Mouse (Mus musculus) gastrocnemius, adult 2 months (tissue): Measurements from ENCODE around the gene Brd4. TPM values are rescaled to one million over a fixed set of nuclear protein-coding genes. Genes with fewer than 3 reads are reported as not detected.

Experiments used
- DNase-seq: peaks from one replicate; pipeline ENCODE4 v3.0.0; 2022
- H3K27ac ChIP-seq: fragments of 200-600 bp; 2 replicates; pipeline ENCODE4 v1.8.1; 2022; ENCODE audit warnings: mild to moderate bottlenecking
- H3K4me3 ChIP-seq: fragments of 200-600 bp; 2 replicates; pipeline ENCODE4 v1.8.1; 2022; ENCODE audit warnings: mild to moderate bottlenecking, moderate library complexity
- CTCF ChIP-seq: fragments of 200-600 bp; IDR thresholded peaks from 2 replicates; pipeline ENCODE4 v1.8.1; 2022; ENCODE audit warnings: antibody characterized with exemption, mild to moderate bottlenecking, moderate library complexity
- intact Hi-C: fragments of 180-260 bp; cut with DNase I; formaldehyde crosslinking; loops from one replicate; pipeline ENCODE4 v1.15.1; 2025
- total RNA-seq, 2 experiments: library from RNA; stranded (reverse); gene quantifications; 2 replicates each; pipeline ENCODE4 v1.2.3; 2021

Gene Brd4
- total RNA-seq, 2 experiments from 2014 or later = 45.8 to 47.4 TPM

GRCm38 (mm10) chr17:32312801-32313200, 28.3 kb upstream of the Brd4 start:
- no peak for DNase-seq
- intact Hi-C loops = no loop called here
- Histone ChIP-seq H3K4me3 (no peak overlapping the region), H3K27ac (no peak overlapping the region)
- TF ChIP-seq CTCF = no peak

GRCm38 (mm10) chr17:32307963-32308362, 23.4 kb upstream of the Brd4 start:
- Histone ChIP-seq H3K4me3 (no peak overlapping the region), H3K27ac (no peak overlapping the region)
- TF ChIP-seq CTCF = no peak
- intact Hi-C loops = no loop called here
- no peak for DNase-seq

GRCm38 (mm10) chr17:32298125-32298524, 13.6 kb upstream of the Brd4 start:
- TF ChIP-seq CTCF = no peak
- DNase-seq = no peak
- intact Hi-C loops = no loop called here
- Histone ChIP-seq H3K4me3 (no peak overlapping the region), H3K27ac (no peak overlapping the region)

- DNase-seq = no peak
- intact Hi-C loops = no loop called here
- TF ChIP-seq CTCF = no peak
- Histone ChIP-seq H3K27ac (no peak overlapping the region), H3K4me3 (no peak overlapping the region)
Observed at GRCm38 (mm10) chr17:32295901-32296300, 11.4 kb upstream of the Brd4 start.

- H3K4me3 ChIP-seq = no peak overlapping the region
- H3K27ac ChIP-seq = no peak overlapping the region
- no peak for TF ChIP-seq CTCF
- no peak for DNase-seq
- intact Hi-C loops = no loop called here
Observed at GRCm38 (mm10) chr17:32295160-32295559, 10.6 kb upstream of the Brd4 start.

- DNase-seq = no peak
- H3K27ac ChIP-seq = peak overlapping the region; percentile 97
- H3K4me3 ChIP-seq = peak overlapping the region; percentile 80
- TF ChIP-seq CTCF = no peak
- intact Hi-C loops = no loop called here
Observed at GRCm38 (mm10) chr17:32285138-32285670, 682 bp upstream of the Brd4 start.

GRCm38 (mm10) chr17:32283771-32284221, 726 bp downstream of the Brd4 start:
- DNase-seq = peak; percentile 72
- H3K4me3 ChIP-seq = peak overlapping the region; percentile 80
- TF ChIP-seq CTCF = no peak
- peak overlapping the region; percentile 97 for H3K27ac ChIP-seq
- intact Hi-C loops = loop anchor here (5.0 kb wide), 2 partner anchors 36 to 39 kb away; partner anchors contain the start of gene Akap8

- TF ChIP-seq CTCF = no peak
- peak overlapping the region; percentile 97 for H3K27ac ChIP-seq
- peak; percentile 37 for DNase-seq
- H3K4me3 ChIP-seq = peak overlapping the region; percentile 80
- intact Hi-C loops = loop anchor here (5.0 kb wide), 2 partner anchors 36 to 39 kb away; partner anchors contain the start of gene Akap8
Observed at GRCm38 (mm10) chr17:32283341-32283740, 1.2 kb downstream of the Brd4 start.

GRCm38 (mm10) chr17:32281611-32282310, 2.8 kb downstream of the Brd4 start:
- H3K4me3 ChIP-seq = peak overlapping the region; percentile 80
- TF ChIP-seq CTCF = no peak
- no peak for DNase-seq
- intact Hi-C loops = loop anchor here (5.0 kb wide), 2 partner anchors 34 to 41 kb away; partner anchors contain the start of gene Akap8
- H3K27ac ChIP-seq = no peak overlapping the region

- intact Hi-C loops = loop anchor here (5.0 kb wide), 2 partner anchors 34 to 41 kb away; partner anchors contain the start of gene Akap8
- TF ChIP-seq CTCF = no peak
- H3K27ac ChIP-seq = no peak overlapping the region
Observed at GRCm38 (mm10) chr17:32281126-32281525, 3.4 kb downstream of the Brd4 start.

GRCm38 (mm10) chr17:32280575-32280974, 3.9 kb downstream of the Brd4 start:
- intact Hi-C loops = loop anchor here (5.0 kb wide), 2 partner anchors 33 to 42 kb away; partner anchors contain the start of gene Akap8
- TF ChIP-seq CTCF = no peak
- no peak for DNase-seq
- H3K27ac ChIP-seq = no peak overlapping the region
- no peak overlapping the region for H3K4me3 ChIP-seq

More at GRCm38 (mm10) chr17:32281126-32281525, 3.4 kb downstream of the Brd4 start:
- no peak for DNase-seq
- no peak overlapping the region for H3K4me3 ChIP-seq

- no peak overlapping the region for H3K27ac ChIP-seq
- intact Hi-C loops = no loop called here
- H3K4me3 ChIP-seq = no peak overlapping the region
- no peak for TF ChIP-seq CTCF
- no peak for DNase-seq
Observed at GRCm38 (mm10) chr17:32277201-32277600, 7.3 kb downstream of the Brd4 start.

GRCm38 (mm10) chr17:32275568-32275967, 9.0 kb downstream of the Brd4 start:
- Histone ChIP-seq H3K4me3 (no peak overlapping the region), H3K27ac (no peak overlapping the region)
- intact Hi-C loops = no loop called here
- no peak for TF ChIP-seq CTCF
- DNase-seq = no peak
